Mouse (Mus musculus) kidney, postnatal 0 days (tissue): ENCODE measurements around the gene Cep19. TPM values are rescaled to one million over a fixed set of nuclear protein-coding genes. Genes with fewer than 3 reads are reported as not detected.

Experiments used
- ATAC-seq: fragments of 200-750 bp; cut with Nextera tagmentation; replicated peaks from 2 replicates; pipeline ENCODE4 v1.8.0; 2017; ENCODE audit warnings: low read depth, moderate number of reproducible peaks, moderate TSS enrichment, moderate library complexity; ENCODE audit not compliant: low FRiP score
- DNase-seq: peaks from one replicate; pipeline ENCODE4 v3.0.0-alpha.2; 2016; ENCODE audit warnings: low spot score
- H3K27ac ChIP-seq: fragments of 300-500 bp; sonication (generic); 2 replicates; pipeline ENCODE4 v1.5.1; 2014; ENCODE audit warnings: mild to moderate bottlenecking
- H3K27me3 ChIP-seq: fragments of 300-500 bp; sonication (generic); 2 replicates; pipeline ENCODE4 v1.6.1; 2014; ENCODE audit warnings: low read length, mixed read lengths; ENCODE audit not compliant: insufficient read depth
- H3K36me3 ChIP-seq: fragments of 300-500 bp; sonication (generic); 2 replicates; pipeline ENCODE4 v1.6.1; 2014; ENCODE audit warnings: low read length, mixed read lengths; ENCODE audit not compliant: insufficient read depth
- H3K4me1 ChIP-seq: fragments of 300-500 bp; sonication (generic); replicated peaks from 2 replicates; pipeline ENCODE4 v1.6.1; 2014; ENCODE audit warnings: antibody characterized with exemption, low read length, mixed read lengths; ENCODE audit not compliant: insufficient read depth
- H3K4me2 ChIP-seq: fragments of 300-500 bp; sonication (generic); 2 replicates; pipeline ENCODE4 v1.6.1; 2014; ENCODE audit warnings: mild to moderate bottlenecking, low read length, moderate library complexity, mixed read lengths
- H3K4me3 ChIP-seq: fragments of 300-500 bp; sonication (generic); replicated peaks from 2 replicates; pipeline ENCODE4 v1.5.1; 2014; ENCODE audit warnings: low read depth, low read length
- H3K9ac ChIP-seq: fragments of 300-500 bp; sonication (generic); 2 replicates; pipeline ENCODE4 v1.6.1; 2014; ENCODE audit warnings: low read depth, low read length
- H3K9me3 ChIP-seq: fragments of 300-500 bp; sonication (generic); replicated peaks from 2 replicates; pipeline ENCODE4 v1.6.1; 2016; ENCODE audit warnings: low read length, inconsistent platforms, mixed read lengths
- CTCF ChIP-seq: IDR thresholded peaks from 2 replicates; pipeline ENCODE4 v1.5.1; 2016; ENCODE audit warnings: antibody characterized with exemption, low read depth, mild to moderate bottlenecking, moderate library complexity
- WGBS: fragments of 180-500 bp; shearing (Covaris S2); extraction: QIAGEN DNeasy Blood & Tissue Kit; methylation state at CpG from one replicate; pipeline ENCODE4 v1.1.7; 2014; 5-methylcytosine and 5-hydroxymethylcytosine counted together
- polyA plus RNA-seq: library from polyadenylated mRNA; unstranded; fragments of >200 nt; fragmentation: Nextera tagmentation; extraction: Ambion mirVana; gene quantifications from 2 replicates; pipeline ENCODE4 v1.2.1, GENCODE M21; 2015

Cep19 gene
- polyA plus RNA-seq, 1 experiment from 2014 or later: 45.2 TPM

- peak; percentile 45 for DNase-seq
- peak overlapping the region; percentile 62; the same call in 1 of the 2 replicates for H3K27ac ChIP-seq
- H3K27me3 ChIP-seq: no peaks in the 10 kb centered on the region
- no peak overlapping the region for H3K4me2 ChIP-seq
- no peak overlapping the region for H3K4me3 ChIP-seq
- H3K36me3 ChIP-seq: no peaks in the 10 kb centered on the region
- no peak for ATAC-seq
- no peaks in the 10 kb centered on the region for H3K4me1 ChIP-seq
- H3K9ac ChIP-seq: no peak overlapping the region
- no peaks in the 10 kb centered on the region for H3K9me3 ChIP-seq
- TF ChIP-seq CTCF: no peak
- 53% methylated on average over 17 of the region's 17 CpGs for WGBS
Observed at GRCm38 (mm10) chr16:32124444-32125335, 25.1 kb downstream of the Cep19 start.

GRCm38 (mm10) chr16:32125364-32125763 is 25.8 kb downstream of the Cep19 start:
- Histone ChIP-seq H3K27me3 (no peaks in the 10 kb centered on the region), H3K9ac (no peak overlapping the region), H3K4me1 (no peaks in the 10 kb centered on the region), H3K4me3 (no peak overlapping the region), H3K27ac (no peak overlapping the region), H3K4me2 (no peak overlapping the region), H3K36me3 (no peaks in the 10 kb centered on the region), H3K9me3 (no peaks in the 10 kb centered on the region)
- ATAC-seq (no peak), DNase-seq (no peak)
- WGBS: 92% methylated on average over 3 of the region's 3 CpGs
- no peak for TF ChIP-seq CTCF

DNA sequence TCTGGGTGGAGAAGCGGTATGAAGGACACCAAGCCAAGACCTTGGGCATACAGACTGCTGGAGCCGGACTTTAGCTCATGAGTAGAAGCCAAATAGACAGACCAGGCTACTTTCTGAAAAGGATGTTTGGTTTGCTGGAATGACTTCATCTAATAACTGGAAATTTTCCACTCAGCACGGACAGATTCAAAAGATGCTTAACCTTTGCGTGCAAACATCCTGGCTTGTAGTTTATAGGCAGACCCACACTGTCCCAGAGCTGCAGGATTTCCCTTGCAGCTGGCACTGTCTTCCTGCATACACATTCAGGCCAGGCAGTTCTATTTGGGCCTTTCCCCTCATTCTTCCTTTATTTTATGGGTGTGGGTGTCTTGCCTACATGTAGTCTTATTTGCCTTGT is 27.4 kb downstream of the Cep19 start:
- Histone ChIP-seq H3K27ac (peak overlapping the region; percentile 78; the same call in 1 of the 2 replicates), H3K4me2 (no peak overlapping the region), H3K36me3 (no peaks in the 10 kb centered on the region), H3K9ac (no peak overlapping the region), H3K4me1 (no peaks in the 10 kb centered on the region), H3K4me3 (no peak overlapping the region), H3K27me3 (no peaks in the 10 kb centered on the region), H3K9me3 (no peaks in the 10 kb centered on the region)
- WGBS: 77% methylated on average over 4 of the region's 4 CpGs
- DNase-seq: peak; percentile 51
- no peak for ATAC-seq
- no peak for TF ChIP-seq CTCF

DNA sequence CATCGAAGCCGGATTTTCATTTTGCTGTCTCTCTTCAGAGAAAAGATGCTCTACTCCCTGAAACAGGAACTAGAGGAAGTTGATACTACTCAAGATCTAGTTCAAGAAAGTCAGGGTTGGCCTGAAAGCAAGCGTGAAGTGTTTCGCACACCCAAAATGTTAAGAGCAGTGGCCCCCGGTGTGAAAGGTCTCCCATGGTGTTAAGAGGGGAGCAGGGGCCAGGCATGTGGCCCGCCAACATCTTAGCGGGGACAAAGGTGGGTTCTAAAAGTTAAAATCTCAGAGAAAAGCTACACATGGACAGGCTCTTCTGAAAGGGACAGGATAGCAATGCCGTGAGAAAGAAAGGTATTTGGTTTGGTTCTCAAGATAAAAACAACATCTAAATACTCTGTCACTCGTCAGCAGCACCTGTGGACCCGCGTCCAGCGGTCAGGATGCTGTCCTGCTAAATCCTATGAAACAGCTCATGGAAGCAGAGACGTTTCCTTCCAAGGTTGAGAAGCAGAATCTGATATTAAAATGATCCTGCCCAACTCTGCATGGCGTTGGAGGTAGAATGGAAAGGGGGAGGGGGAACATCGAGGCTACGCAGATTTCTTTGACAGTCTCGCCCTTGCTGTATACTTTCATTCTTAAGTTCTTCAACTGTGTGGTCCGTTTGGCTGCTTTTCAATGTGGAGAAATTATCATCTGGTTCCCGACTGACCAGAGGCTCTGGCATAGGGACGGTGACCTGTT is 30.0 kb downstream of the Cep19 start:
- WGBS: 72% methylated on average over 20 of the region's 20 CpGs
- Histone ChIP-seq H3K4me3 (no peak overlapping the region), H3K36me3 (no peaks in the 10 kb centered on the region), H3K4me1 (no peaks in the 10 kb centered on the region), H3K4me2 (peak overlapping the region; percentile 35), H3K27me3 (no peaks in the 10 kb centered on the region), H3K27ac (peak overlapping the region; percentile 27), H3K9ac (no peak overlapping the region), H3K9me3 (no peaks in the 10 kb centered on the region)
- no peak for TF ChIP-seq CTCF
- ATAC-seq: no peak
- DNase-seq: no peak

DNA sequence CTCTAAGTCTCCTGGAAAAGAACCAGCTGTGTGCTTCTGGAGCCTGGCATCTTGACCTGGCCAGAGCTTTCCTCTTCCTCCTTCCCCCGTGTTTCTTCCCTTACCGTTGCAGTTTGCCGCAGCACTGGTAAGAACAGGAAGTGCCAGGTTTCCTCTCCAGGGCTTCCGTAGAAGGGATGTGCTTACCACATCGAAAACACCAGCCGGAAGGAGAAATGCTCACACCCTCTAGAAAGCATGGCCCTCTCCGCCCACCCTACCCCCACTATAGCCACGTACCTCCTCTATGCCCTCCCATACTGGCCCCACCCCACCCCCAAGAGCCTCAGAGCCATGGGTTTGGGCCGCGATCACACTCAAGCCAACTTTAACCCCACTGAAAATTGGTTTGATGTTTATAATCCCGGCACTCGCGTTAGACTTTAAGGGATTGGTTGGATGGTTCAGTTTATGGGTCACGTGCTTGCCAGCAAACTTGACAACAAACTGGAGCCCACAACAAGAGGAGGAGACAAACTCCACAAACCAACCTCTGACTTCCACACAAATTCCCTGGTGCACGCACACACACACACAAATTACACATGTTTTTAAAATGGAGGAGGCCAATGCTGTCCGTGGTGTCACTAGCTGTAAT is 30.7 kb downstream of the Cep19 start:
- Histone ChIP-seq H3K4me1 (no peaks in the 10 kb centered on the region), H3K27me3 (no peaks in the 10 kb centered on the region), H3K9ac (no peak overlapping the region), H3K4me2 (peak overlapping the region; percentile 35), H3K27ac (peak overlapping the region; percentile 27; the same call in 1 of the 2 replicates), H3K4me3 (no peak overlapping the region), H3K36me3 (no peaks in the 10 kb centered on the region), H3K9me3 (no peaks in the 10 kb centered on the region)
- no peak for TF ChIP-seq CTCF
- 66% methylated on average over 16 of the region's 16 CpGs for WGBS
- peak; percentile 59 for DNase-seq
- ATAC-seq: 0 out of 2 replicates have a peak, but pooled peaks have one; percentile 21

DNA sequence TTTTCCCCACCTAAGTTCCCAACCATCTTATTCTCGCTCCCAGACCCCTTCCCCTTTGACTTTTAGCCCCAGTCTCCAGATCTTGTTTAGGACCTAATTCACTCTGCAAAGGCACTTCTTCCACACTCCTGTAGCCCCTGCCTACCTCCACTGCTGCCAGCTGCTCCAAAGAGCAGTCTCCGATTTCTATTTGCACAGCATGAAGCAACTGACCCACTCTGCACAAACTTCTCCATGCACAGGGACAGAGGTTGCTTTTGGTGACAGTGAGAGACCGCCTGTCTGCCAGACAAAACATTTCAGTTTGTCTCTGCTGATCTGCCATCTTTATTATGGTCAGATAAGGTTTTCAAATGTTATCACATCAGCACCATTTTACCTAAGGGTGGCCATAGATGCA is 33.5 kb downstream of the Cep19 start:
- H3K36me3 ChIP-seq: no peaks in the 10 kb centered on the region
- no peaks in the 10 kb centered on the region for H3K27me3 ChIP-seq
- no peak overlapping the region for H3K9ac ChIP-seq
- H3K27ac ChIP-seq: no peak overlapping the region
- WGBS: 78% methylated on average over 3 of the region's 3 CpGs
- no peak for ATAC-seq
- no peak overlapping the region for H3K4me2 ChIP-seq
- no peaks in the 10 kb centered on the region for H3K9me3 ChIP-seq
- TF ChIP-seq CTCF: no peak
- no peaks in the 10 kb centered on the region for H3K4me1 ChIP-seq
- H3K4me3 ChIP-seq: no peak overlapping the region
- DNase-seq: no peak
